Mouse (Mus musculus) heart, adult 11 months (tissue): ENCODE results near the gene Chrm3.
A peak's percentile ranks its signal among the peaks of the same experiment; 100 is the strongest.

Experiments used
- DNase-seq: peaks from one replicate; pipeline ENCODE4 v3.0.0; 2022

Gene Chrm3

GRCm38 (mm10) chr13:9888284-9888683 is 472.4 kb downstream of the Chrm3 start:
- peak; percentile 73 for DNase-seq

- DNase-seq, result peak; percentile 90
Observed at GRCm38 (mm10) chr13:9887261-9887660, 473.4 kb downstream of the Chrm3 start.

- peak; percentile 74 for DNase-seq
Observed at GRCm38 (mm10) chr13:9886465-9887135, 474.0 kb downstream of the Chrm3 start.

DNA sequence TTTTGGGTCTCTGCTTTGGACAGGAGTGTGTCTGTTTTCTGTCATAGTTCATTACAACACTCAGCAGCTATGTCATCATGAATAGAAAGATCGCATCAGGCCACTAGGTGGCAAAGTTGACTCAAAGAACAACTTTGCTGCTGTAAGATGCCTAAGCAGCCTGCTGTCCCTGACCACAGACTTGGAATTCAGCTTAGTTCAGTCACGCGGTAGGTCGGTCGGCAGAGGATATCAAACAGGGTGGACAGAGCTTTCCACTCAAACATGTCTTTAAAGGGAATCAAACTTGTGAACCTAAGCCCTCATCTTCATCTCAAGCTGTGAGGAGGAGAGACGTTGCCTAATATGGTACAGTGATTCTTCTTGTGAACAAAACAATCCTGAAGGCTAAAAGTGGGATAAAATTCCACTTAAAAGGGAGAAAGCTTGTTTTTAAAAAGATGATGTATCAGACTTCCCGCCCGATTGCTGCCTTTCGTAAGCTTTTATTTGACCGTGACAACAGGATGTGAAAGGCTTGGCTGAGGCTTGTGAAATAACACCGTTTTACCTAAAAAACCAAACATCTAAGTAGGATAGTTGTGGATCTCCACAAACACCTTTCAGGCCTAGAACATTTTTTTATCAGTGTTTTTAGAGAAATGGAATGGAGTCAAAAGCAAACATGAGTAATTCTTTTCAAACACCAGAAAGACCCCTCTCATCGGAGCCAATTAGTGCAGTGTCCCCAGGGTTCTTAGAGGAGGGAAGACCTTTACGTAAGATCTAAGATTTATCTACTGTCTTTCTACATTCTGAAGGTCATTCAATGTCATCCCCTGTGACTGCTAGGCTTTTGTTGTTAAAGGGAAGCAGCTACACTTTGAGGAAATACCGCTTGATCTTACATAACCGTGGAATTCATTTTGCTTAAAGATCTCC is 478.0 kb downstream of the Chrm3 start:
- peak; percentile 97 for DNase-seq

GRCm38 (mm10) chr13:9881930-9882329 is 478.7 kb downstream of the Chrm3 start:
- no peak for DNase-seq

GRCm38 (mm10) chr13:9880401-9880800 is 480.2 kb downstream of the Chrm3 start:
- peak; percentile 67 for DNase-seq

GRCm38 (mm10) chr13:9878596-9879010 is 482.0 kb downstream of the Chrm3 start:
- DNase-seq, result peak; percentile 78

- DNase-seq, result peak; percentile 95
Observed at GRCm38 (mm10) chr13:9873377-9873776, 487.3 kb downstream of the Chrm3 start.

GRCm38 (mm10) chr13:9866161-9866560 is 494.5 kb downstream of the Chrm3 start:
- peak; percentile 67 for DNase-seq

GRCm38 (mm10) chr13:9847515-9847914 is 513.1 kb downstream of the Chrm3 start:
- DNase-seq, result no peak

GRCm38 (mm10) chr13:9846543-9847434 is 513.9 kb downstream of the Chrm3 start:
- peak; percentile 92 for DNase-seq

- DNase-seq, result peak; percentile 93
Observed at GRCm38 (mm10) chr13:9834146-9834679, 526.4 kb downstream of the Chrm3 start.

DNA sequence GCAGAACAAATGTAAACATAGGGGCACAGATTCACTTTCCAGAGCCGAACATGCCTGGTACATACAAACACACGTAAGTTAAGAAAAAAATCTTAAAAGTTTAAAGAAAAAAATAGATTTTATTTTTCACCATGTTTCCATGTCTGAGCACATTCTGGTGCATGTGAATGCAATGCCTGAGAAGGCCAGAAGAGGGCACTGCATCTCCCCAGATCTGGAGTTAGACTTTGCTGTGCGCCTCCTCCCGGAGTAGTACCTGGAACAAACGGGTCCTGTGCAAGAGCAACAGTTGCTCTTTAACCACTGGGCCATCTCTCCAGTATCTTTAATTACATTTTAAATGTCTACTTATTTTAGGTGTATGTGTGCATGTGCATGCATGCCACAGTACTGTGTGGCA is 534.4 kb downstream of the Chrm3 start:
- DNase-seq, result no peak
